Mouse (Mus musculus): Measurements from ENCODE around the gene Clrn2. TPM values are rescaled to one million over a fixed set of nuclear protein-coding genes. Genes with fewer than 3 reads are reported as not detected.

Clrn2 gene
- polyA plus RNA-seq, 1 experiment from 2014 or later: not detected

DNA sequence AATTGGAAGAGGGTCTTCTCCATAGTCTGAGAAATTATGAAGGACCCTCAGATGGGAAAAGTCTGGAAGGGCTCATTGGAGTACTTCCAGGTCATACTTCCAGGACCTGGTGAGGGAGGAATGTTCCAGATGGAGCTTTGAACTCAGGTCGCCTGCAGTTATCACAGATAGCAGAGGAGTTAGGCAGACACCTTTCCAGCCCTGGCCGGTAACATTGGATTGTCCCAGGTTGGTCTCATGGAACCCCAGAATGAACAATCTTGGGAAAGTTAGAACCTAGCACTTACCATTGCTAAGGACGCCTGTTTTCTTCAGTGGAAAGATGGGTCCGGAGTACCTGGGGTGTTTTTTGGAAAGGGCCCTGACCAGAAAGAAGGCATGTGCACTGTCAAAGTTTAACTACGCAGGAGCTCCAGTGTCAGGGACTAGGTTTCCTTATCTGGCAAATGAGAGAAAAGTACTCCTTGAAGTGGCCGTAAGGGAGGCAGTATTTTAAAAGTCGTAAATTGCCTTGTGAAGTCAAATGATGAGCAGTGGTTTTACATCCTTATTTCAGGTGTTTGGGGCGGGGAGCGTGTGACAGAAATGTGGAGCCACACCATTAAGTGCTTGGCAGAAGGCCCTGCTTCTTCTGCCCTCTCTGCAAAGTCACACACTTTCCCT lies 40.7 kb downstream of the Clrn2 start:
- ATAC-seq (ENCODE audit: insufficient read depth, low FRiP score, low TSS enrichment): no peak
- 59% methylated on average over 9 of the region's 9 CpGs for WGBS
- Histone ChIP-seq H3K9ac (ENCODE audit: low read length) (peak overlapping the region; percentile 77), H3K27me3 (ENCODE audit: control insufficient read depth, insufficient read depth, low read length) (no peaks in the 10 kb centered on the region), H3K27ac (ENCODE audit: low read depth, low read length) (no peak overlapping the region), H3K4me2 (ENCODE audit: low read depth) (peak overlapping the region; percentile 61), H3K9me3 (ENCODE audit: control insufficient read depth, low read length) (no peaks in the 10 kb centered on the region), H3K36me3 (ENCODE audit: control insufficient read depth, insufficient read depth, low read length) (peaks cover 3% of the 10 kb centered on the region), H3K4me1 (ENCODE audit: control insufficient read depth, insufficient read depth, low read length) (no peaks in the 10 kb centered on the region), H3K4me3 (ENCODE audit: low read depth, low read length) (peak overlapping the region; percentile 58)
- no peak for DNase-seq (ENCODE audit: low spot score)

DNA sequence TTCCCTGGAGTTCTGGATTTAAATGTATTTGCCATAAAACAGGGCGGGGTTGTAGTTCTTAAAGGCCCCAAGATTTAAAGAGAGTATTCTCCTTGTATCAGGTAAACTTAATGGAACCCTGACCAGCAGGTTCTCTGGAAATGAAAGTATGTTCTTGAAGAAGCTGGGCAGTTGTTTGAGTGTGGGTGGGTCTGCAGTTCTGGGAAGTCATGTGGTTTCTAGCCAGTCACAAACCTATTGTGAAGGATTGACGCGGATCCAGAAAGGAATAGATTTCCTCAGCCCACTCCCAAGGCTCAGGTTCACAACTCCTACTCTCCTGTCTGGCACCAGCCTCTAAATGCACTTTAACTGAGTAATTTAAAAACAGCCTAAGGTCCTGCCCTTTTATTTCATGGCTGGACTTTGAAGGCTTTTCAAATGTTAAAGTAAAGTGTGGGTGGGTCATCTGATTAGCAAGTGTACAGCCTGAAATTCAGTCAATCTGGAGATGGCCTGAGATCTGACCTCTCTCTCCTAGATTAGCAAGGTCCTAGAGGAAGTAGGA lies 42.0 kb downstream of the Clrn2 start:
- ATAC-seq (ENCODE audit: insufficient read depth, low FRiP score, low TSS enrichment): no peak
- 89% methylated on average over 3 of the region's 3 CpGs for WGBS
- no peaks in the 10 kb centered on the region for H3K27me3 ChIP-seq (ENCODE audit: control insufficient read depth, insufficient read depth, low read length)
- H3K4me3 ChIP-seq (ENCODE audit: low read depth, low read length): no peak overlapping the region
- peaks cover 4% of the 10 kb centered on the region for H3K36me3 ChIP-seq (ENCODE audit: control insufficient read depth, insufficient read depth, low read length)
- no peaks in the 10 kb centered on the region for H3K9me3 ChIP-seq (ENCODE audit: control insufficient read depth, low read length)
- DNase-seq (ENCODE audit: low spot score): no peak
- no peak overlapping the region for H3K9ac ChIP-seq (ENCODE audit: low read length)
- no peak overlapping the region for H3K4me2 ChIP-seq (ENCODE audit: low read depth)
- H3K4me1 ChIP-seq (ENCODE audit: control insufficient read depth, insufficient read depth, low read length): no peaks in the 10 kb centered on the region
- H3K27ac ChIP-seq (ENCODE audit: low read depth, low read length): no peak overlapping the region

DNA sequence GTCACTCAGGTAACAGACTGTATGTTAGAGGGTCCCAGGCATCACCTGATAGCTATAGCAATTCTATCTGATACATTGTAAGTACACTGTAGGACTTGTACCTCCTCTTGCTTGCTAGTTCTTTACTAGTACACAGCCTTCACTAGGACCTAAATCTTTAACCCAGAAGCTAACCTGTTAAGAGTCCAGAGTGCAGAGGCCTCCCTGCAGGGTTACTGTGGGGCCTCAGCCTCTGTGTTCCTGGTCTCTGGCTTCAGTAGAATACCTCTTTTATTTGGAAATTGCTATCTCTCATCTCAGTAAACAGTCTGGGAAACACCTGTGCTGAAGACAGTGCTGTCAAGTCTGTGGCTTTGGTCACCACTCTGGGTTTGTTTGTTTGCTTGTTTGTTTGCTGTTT lies 42.5 kb downstream of the Clrn2 start:
- no peak for ATAC-seq (ENCODE audit: insufficient read depth, low FRiP score, low TSS enrichment)
- H3K36me3 ChIP-seq (ENCODE audit: control insufficient read depth, insufficient read depth, low read length): peaks cover 6% of the 10 kb centered on the region

DNA sequence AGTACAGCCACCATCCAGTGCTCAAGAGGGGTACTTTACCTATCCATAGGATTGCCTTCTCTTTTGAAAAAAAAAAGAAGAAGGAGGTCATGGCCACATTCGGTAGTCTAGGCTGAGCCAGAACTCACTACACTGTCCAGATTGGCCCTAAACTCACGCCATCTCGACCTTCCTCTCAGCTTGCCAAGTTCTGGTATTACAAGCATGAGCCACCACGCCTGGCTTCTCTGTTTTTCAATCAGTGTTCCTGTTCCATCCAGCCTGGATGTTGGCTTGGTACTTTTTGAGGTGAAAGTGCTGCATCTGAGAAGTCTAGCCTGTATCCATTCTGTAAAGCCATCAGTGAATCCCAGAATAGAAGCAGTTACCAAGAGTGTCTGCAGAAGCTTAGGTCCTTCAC lies 42.9 kb downstream of the Clrn2 start:
- H3K9me3 ChIP-seq (ENCODE audit: control insufficient read depth, low read length): no peaks in the 10 kb centered on the region
- no peak overlapping the region for H3K4me2 ChIP-seq (ENCODE audit: low read depth)
- no peak overlapping the region for H3K9ac ChIP-seq (ENCODE audit: low read length)
- WGBS: 94% methylated on average over 4 of the region's 4 CpGs
- no peak for DNase-seq (ENCODE audit: low spot score)
- H3K4me3 ChIP-seq (ENCODE audit: low read depth, low read length): no peak overlapping the region
- no peaks in the 10 kb centered on the region for H3K4me1 ChIP-seq (ENCODE audit: control insufficient read depth, insufficient read depth, low read length)
- no peak overlapping the region for H3K27ac ChIP-seq (ENCODE audit: low read depth, low read length)
- no peak for ATAC-seq (ENCODE audit: insufficient read depth, low FRiP score, low TSS enrichment)
- no peaks in the 10 kb centered on the region for H3K27me3 ChIP-seq (ENCODE audit: control insufficient read depth, insufficient read depth, low read length)
- H3K36me3 ChIP-seq (ENCODE audit: control insufficient read depth, insufficient read depth, low read length): peaks cover 9% of the 10 kb centered on the region

More for the DNA sequence above, 42.5 kb downstream of the Clrn2 start:
- H3K4me2 ChIP-seq (ENCODE audit: low read depth): no peak overlapping the region
- no peaks in the 10 kb centered on the region for H3K27me3 ChIP-seq (ENCODE audit: control insufficient read depth, insufficient read depth, low read length)
- H3K9me3 ChIP-seq (ENCODE audit: control insufficient read depth, low read length): no peaks in the 10 kb centered on the region
- no peaks in the 10 kb centered on the region for H3K4me1 ChIP-seq (ENCODE audit: control insufficient read depth, insufficient read depth, low read length)
- no peak for DNase-seq (ENCODE audit: low spot score)
- H3K27ac ChIP-seq (ENCODE audit: low read depth, low read length): no peak overlapping the region
- H3K9ac ChIP-seq (ENCODE audit: low read length): no peak overlapping the region
- H3K4me3 ChIP-seq (ENCODE audit: low read depth, low read length): no peak overlapping the region

DNA sequence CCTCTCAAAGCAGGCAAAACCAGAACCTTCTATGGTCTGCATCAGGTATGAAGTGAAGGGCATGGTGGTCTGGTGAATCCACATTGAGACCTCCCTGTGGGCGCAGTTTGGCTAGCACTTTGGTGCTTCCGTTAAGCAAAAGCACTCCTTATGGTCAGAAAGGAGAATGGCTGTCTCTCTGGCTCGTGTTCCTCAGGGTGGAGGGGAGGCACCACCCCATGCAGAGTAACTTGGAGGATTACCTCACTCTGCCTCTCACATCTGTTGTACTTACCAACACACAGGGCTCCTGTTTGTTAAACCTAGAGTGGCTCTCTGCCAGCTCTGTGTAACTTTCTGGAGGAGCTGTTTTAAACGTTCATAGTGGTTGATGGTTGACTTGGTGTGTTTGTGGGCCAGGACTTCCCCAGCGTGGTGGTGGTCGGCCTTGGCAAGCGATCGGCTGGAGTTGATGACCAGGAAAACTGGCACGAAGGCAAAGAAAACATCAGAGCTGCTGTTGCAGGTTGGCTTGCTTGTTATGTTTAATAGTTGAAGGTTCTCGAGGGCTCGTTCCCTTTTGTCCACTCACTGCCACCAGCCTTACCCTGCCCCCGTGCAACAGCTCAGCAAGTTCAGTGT lies 43.5 kb downstream of the Clrn2 start:
- H3K9me3 ChIP-seq (ENCODE audit: control insufficient read depth, low read length): no peaks in the 10 kb centered on the region
- no peak overlapping the region for H3K9ac ChIP-seq (ENCODE audit: low read length)
- peaks cover 10% of the 10 kb centered on the region for H3K36me3 ChIP-seq (ENCODE audit: control insufficient read depth, insufficient read depth, low read length)
- no peak for DNase-seq (ENCODE audit: low spot score)
- WGBS: 92% methylated on average over 12 of the region's 12 CpGs
- H3K4me3 ChIP-seq (ENCODE audit: low read depth, low read length): no peak overlapping the region
- no peak overlapping the region for H3K27ac ChIP-seq (ENCODE audit: low read depth, low read length)
- H3K27me3 ChIP-seq (ENCODE audit: control insufficient read depth, insufficient read depth, low read length): no peaks in the 10 kb centered on the region
- no peak overlapping the region for H3K4me2 ChIP-seq (ENCODE audit: low read depth)
- no peak for ATAC-seq (ENCODE audit: insufficient read depth, low FRiP score, low TSS enrichment)
- H3K4me1 ChIP-seq (ENCODE audit: control insufficient read depth, insufficient read depth, low read length): no peaks in the 10 kb centered on the region

DNA sequence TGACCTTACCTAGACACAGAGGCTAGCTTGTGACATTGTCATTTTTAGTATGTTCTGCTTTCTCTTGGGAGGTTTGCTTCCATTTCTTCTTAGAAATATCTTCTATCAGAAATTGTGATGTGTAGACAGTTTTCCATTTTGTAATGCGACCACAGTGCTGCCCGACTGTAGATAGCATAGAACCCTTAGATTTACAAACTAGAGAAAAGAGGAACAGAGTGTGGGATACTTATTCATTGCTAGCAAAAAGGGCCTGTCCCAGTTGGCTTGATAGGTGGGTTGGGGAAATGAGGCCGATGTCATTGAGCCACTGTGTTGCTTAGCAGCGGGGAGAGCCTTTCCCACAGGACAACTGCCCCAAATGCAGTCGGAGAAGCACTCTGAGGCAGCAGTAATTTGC lies 44.0 kb downstream of the Clrn2 start:
- Histone ChIP-seq H3K9ac (ENCODE audit: low read length) (no peak overlapping the region), H3K4me3 (ENCODE audit: low read depth, low read length) (no peak overlapping the region), H3K4me1 (ENCODE audit: control insufficient read depth, insufficient read depth, low read length) (no peaks in the 10 kb centered on the region), H3K27ac (ENCODE audit: low read depth, low read length) (no peak overlapping the region), H3K4me2 (ENCODE audit: low read depth) (no peak overlapping the region), H3K36me3 (ENCODE audit: control insufficient read depth, insufficient read depth, low read length) (peaks cover 10% of the 10 kb centered on the region), H3K27me3 (ENCODE audit: control insufficient read depth, insufficient read depth, low read length) (no peaks in the 10 kb centered on the region), H3K9me3 (ENCODE audit: control insufficient read depth, low read length) (no peaks in the 10 kb centered on the region)
- DNase-seq (ENCODE audit: low spot score): no peak
- ATAC-seq (ENCODE audit: insufficient read depth, low FRiP score, low TSS enrichment): no peak
- 92% methylated on average over 5 of the region's 5 CpGs for WGBS

DNA sequence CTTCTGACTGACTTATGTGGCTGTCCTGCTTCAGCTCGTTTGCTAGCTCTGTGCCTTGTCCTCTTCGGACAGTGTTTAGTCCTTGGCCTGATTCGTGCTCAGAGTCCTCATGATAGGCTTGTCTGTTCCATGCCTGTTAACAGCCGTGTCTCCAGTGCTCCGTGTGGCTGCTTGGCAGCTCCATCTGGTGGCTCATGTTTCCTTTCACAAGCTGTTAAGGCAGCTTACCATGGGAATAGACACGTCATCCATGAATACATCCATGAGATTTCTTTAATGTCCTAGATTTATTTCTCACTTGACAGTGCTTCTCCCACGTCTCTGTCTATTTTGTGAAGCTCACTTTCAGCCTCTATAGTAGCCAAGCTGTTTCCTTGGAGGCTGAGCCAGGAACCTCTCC lies 56.5 kb downstream of the Clrn2 start:
- no peaks in the 10 kb centered on the region for H3K4me1 ChIP-seq (ENCODE audit: control insufficient read depth, insufficient read depth, low read length)
- H3K27ac ChIP-seq (ENCODE audit: low read depth, low read length): no peak overlapping the region
- no peak for DNase-seq (ENCODE audit: low spot score)
- no peak overlapping the region for H3K4me3 ChIP-seq (ENCODE audit: low read depth, low read length)
- no peak overlapping the region for H3K9ac ChIP-seq (ENCODE audit: low read length)
- ATAC-seq (ENCODE audit: insufficient read depth, low FRiP score, low TSS enrichment): no peak
- 83% methylated on average over 7 of the region's 7 CpGs for WGBS
- no peaks in the 10 kb centered on the region for H3K9me3 ChIP-seq (ENCODE audit: control insufficient read depth, low read length)
- no peaks in the 10 kb centered on the region for H3K27me3 ChIP-seq (ENCODE audit: control insufficient read depth, insufficient read depth, low read length)
- H3K4me2 ChIP-seq (ENCODE audit: low read depth): no peak overlapping the region
- H3K36me3 ChIP-seq (ENCODE audit: control insufficient read depth, insufficient read depth, low read length): peaks cover 4% of the 10 kb centered on the region; the same call in 1 of the 2 replicates

DNA sequence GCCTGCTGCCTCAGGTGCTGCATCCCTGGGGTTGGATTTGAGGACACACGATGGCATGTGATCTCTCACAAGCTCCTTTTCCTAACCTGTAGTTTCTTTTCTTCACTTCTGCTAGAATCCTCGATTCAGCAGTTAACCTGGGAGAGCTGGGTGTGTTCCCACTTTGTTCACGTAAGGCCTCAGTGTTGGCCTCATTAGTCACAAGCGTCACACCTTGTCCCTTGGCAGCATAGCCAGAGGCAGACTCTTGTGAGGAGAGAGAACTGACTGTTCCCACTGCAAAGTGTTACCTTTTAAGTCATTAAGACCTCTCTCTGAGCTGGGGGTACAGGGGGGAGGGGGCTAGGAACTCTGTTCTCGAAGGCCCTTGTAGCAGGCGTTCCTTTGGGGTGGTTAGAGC lies 59.4 kb downstream of the Clrn2 start:
- H3K9ac ChIP-seq (ENCODE audit: low read length): no peak overlapping the region

DNA sequence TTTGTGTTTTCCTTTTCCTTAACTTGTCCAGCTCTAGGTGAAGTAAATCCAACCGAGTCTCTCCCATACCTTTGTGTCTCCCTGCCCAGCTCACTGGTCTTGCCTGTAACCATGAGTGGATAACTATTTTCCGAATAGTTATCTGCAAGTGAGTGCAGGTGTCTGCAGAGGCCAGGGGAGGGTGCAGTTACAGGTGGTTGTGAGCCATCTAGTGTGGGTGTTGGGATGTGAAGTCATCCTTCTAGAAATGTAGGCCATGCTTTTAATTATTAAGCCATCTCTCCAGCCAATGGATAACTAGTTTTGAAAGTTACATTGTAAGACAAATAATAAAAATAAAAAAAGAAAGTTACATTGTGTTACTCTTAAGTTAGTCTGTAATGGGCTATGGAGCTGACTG lies 60.0 kb downstream of the Clrn2 start:
- DNase-seq (ENCODE audit: low spot score) (no peak), ATAC-seq (ENCODE audit: insufficient read depth, low FRiP score, low TSS enrichment) (no peak)
- Histone ChIP-seq H3K27ac (ENCODE audit: low read depth, low read length) (no peak overlapping the region), H3K4me2 (ENCODE audit: low read depth) (no peak overlapping the region), H3K36me3 (ENCODE audit: control insufficient read depth, insufficient read depth, low read length) (peaks cover 4% of the 10 kb centered on the region; the same call in 1 of the 2 replicates), H3K4me1 (ENCODE audit: control insufficient read depth, insufficient read depth, low read length) (no peaks in the 10 kb centered on the region), H3K9me3 (ENCODE audit: control insufficient read depth, low read length) (no peaks in the 10 kb centered on the region), H3K4me3 (ENCODE audit: low read depth, low read length) (no peak overlapping the region), H3K27me3 (ENCODE audit: control insufficient read depth, insufficient read depth, low read length) (no peaks in the 10 kb centered on the region), H3K9ac (ENCODE audit: low read length) (no peak overlapping the region)
- WGBS: 91% methylated on average over 2 of the region's 2 CpGs

More for the DNA sequence above, 59.4 kb downstream of the Clrn2 start:
- Histone ChIP-seq H3K27ac (ENCODE audit: low read depth, low read length) (no peak overlapping the region), H3K27me3 (ENCODE audit: control insufficient read depth, insufficient read depth, low read length) (no peaks in the 10 kb centered on the region), H3K36me3 (ENCODE audit: control insufficient read depth, insufficient read depth, low read length) (peaks cover 4% of the 10 kb centered on the region; the same call in 1 of the 2 replicates), H3K4me3 (ENCODE audit: low read depth, low read length) (no peak overlapping the region), H3K4me1 (ENCODE audit: control insufficient read depth, insufficient read depth, low read length) (no peaks in the 10 kb centered on the region), H3K9me3 (ENCODE audit: control insufficient read depth, low read length) (no peaks in the 10 kb centered on the region), H3K4me2 (ENCODE audit: low read depth) (no peak overlapping the region)
- DNase-seq (ENCODE audit: low spot score) (no peak), ATAC-seq (ENCODE audit: insufficient read depth, low FRiP score, low TSS enrichment) (no peak)
- 91% methylated on average over 6 of the region's 6 CpGs for WGBS

Measured in neural tube, embryonic 11.5 days (tissue).